Mouse (Mus musculus) heart, adult 11 months (tissue): ENCODE measurements around the gene Elmo1.

Experiments used
- DNase-seq: peaks from one replicate; pipeline ENCODE4 v3.0.0; 2022

The Elmo1 gene

DNA sequence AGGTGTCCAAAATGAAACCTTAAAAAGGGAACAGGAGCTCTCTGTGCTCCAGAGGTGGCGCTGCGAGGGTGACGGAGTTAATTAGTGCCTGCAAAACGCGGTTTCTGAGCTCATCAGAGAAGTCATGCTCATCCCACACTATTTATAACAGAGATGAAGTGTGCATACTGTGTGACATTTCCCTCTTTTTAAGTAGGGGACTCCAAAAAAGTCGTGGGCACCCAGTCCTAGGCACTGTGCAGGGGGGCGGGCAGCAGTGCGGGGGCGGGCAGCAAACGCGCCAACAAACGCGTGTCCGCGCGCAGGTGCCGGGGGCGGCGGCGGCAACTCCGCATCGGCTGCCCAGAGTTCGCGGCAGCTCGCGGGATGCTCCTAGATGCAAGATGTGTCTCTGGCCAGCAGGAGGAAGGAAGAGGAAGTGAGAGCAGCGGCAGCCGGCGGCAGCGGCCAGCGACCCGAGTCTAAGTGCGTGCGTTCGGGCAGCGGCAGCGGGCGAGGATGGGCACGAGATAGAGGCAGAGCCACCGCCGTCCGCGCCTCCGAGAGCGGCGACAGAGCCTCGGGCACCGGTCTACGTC, at the start of gene Elmo1:
Elmo1 (plus strand) TSS at position 464 of the 578 bp plus-strand sequence.
- peak; percentile 98 for DNase-seq

- DNase-seq = no peak
Measured at GRCm38 (mm10) chr13:20041169-20041830, 49.1 kb upstream of the Elmo1 start.

DNA sequence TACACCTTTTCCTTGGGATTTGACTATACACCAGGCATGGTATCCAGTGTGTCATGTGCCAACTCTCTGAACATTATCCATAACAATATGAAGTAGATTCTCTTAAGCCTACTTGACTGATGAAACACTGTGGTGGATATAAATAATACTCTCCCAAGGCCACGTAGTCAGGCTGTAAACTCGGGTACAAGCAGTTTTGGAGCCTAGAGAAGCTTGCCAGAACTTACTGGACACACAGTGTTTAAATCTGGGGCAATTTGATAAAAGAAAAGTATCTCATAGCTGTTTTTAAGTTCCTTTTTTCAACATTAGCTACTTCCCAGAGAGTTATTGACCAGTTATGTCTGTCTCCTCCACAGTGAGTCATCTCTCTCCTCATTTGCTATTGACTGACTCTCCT, 47.5 kb upstream of the Elmo1 start:
- DNase-seq = no peak

DNA sequence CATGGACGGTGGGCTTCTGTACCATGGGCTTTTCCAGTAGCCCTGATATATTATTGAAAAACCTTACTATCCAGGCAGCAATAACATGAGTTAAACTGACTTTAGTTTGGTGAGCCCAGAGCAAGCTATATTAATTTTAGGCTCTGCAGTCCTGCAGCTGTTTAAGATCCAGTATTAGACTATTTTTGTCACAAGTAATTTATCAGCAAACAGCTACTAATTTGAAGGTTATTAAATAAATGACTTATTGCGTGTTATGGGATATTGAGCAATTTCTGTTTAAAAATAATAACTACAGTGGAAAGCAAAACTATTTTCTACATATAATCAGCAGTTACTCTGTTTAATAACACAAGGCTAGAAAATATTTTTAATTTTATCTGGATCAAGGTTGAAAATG, 45.0 kb upstream of the Elmo1 start:
- no peak for DNase-seq

DNA sequence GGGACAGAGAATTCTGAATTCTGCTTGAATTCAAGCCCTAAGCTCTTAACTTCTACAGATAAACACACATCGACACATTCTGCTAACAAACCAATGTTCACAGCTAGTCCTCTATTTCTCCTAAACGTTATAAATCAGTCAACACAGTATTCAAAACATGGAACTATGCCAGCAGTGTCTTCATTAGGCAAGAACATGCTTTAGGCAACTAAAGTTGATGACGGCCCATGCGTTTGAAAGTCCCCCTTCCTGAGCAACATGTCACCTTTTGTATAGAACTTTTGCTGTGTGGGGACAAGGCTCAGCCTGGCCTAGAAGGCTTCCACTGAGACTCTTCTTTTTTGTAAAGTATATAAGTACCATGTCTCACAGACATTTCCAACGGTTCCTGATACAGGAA, 44.6 kb upstream of the Elmo1 start:
- no peak for DNase-seq

- DNase-seq = no peak
Measured at GRCm38 (mm10) chr13:20046406-20046805, 44.0 kb upstream of the Elmo1 start.

DNA sequence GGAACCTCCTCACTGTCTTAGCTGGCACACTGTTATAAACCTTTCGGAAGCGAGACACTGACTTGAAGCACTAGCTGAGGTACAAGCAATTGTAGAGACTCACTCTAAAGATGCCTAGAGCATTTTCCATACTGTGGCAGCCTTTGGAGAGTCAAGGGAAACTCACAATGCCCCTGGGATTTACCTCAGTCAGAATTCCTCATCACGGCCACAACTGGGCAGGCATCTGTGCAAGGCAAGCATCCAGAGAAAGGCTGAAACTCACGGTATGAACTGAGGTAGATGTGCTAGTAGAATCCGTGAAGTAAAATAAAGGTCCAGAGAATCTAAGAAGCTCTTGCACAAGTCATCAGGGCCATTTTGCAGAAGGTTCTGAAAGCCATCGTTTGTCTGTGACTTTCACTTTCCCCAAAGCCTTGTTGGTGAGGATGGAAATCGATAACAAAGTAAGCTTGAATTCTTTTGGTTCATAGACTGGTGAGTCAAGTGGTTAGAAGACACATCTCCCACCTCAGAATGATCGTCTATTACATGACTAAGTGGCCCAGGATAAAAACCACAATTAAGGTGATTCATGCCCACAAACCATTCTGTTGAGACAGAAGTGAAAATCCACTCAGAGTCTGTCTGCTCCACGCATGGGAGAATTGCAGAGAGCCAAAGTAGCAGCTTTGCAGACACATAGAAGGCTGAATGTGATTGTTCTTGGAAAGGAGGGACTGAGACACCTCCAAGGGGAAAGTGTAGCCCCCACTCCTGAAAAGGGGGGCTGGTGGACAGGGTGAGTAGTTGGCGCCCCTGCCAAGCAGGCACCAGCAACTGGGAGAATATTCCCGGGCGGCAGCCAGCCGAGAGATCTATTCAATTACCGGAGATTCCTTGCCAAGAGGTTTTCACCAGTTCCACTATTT, 42.2 kb upstream of the Elmo1 start:
- DNase-seq = no peak

DNA sequence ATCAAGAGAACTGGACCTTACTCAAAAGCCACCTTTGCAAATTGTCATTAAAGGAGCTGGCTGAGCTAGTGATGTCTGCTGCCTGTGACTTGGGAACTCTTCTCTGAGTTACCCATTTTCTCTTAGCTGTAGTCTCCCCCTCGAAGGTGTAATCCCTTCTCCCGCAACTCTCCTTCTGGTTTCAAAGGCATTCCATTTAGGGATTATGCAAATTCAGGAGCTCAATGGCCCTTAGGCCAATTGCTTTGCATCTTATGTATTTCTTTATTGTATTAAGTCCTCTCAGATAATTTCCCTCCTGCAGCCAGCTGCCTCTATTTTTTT, 41.6 kb upstream of the Elmo1 start:
- DNase-seq = no peak

DNA sequence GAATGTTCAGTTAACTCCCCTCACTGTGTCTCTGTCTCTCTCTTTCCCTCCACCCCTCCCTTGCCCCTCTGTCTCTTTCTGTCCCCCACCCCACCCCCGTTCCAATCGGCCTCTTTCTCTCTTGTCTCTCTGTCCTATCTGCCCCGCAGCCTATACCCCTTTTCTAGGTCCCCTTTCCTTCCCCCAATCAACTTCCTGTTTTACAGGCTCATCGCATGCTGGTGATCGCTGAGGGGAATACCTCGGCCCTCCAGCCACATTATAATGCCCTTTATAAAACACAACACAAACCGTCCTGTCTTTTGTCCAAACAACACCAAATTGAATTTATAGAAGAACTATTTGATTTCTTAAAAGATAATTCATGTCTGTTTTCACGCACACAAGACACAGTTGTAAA, 40.7 kb upstream of the Elmo1 start:
- no peak for DNase-seq

GRCm38 (mm10) chr13:20050149-20050548, 40.2 kb upstream of the Elmo1 start:
- DNase-seq = no peak

DNA sequence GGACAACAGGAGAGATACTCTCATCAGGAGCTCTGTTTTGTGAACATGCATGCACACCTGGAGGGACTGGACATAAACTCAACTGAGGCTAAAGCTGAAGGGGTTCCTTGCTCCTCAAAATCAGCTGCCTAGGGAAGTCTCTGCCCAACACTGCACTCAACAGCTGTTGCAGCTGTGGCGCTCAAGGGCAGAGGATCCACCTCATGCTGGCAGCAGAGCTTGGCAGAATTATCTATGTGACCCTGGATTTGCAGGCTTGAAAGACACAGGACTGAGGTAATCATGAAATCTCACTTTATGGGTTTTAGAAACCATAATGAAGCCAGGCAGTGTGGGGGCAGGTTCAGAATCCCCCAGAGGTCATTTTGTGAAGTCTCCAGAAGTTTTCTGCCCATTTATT, 32.5 kb upstream of the Elmo1 start:
- DNase-seq = no peak

DNA sequence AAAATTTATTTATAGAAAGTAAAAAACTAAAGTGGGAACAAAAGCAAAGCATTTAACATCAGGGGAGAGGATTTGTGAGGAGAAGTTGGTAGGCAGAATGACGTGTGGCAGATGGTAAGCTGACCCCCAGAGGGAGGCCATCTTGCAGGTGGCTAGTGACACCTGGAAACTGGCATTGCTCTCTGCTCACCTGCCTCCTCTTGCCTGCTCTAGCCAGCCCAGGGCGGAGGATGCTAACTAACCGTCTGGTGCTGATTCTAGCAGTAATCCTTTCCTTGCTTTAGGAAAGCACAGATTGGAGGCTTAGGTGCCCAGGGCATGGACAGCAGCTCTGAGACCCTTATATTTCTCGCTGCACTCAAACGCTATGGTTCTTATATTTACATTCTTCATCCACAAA, 29.4 kb upstream of the Elmo1 start:
- DNase-seq = no peak

DNA sequence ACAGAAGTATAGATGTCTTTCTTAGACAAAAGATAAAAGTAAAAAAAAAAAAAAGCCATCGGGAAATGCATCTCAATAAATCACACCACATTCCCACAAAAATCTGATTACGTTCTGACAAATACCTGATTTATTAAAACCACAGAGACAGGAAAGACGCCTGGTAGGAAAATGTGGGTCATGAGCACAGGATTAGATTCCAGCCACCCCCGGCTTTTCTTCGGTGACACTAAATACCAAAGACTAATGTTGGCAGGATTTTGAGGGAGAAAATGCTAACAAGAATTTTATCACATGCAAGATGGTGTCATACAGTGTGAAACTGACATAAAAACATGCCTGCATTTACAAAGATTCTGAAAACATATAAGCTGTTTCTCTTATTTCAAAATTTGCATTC, 27.1 kb upstream of the Elmo1 start:
- no peak for DNase-seq

GRCm38 (mm10) chr13:20072043-20072442, 18.4 kb upstream of the Elmo1 start:
- DNase-seq = no peak

- DNase-seq = no peak
Measured at GRCm38 (mm10) chr13:20072994-20073393, 17.4 kb upstream of the Elmo1 start.

GRCm38 (mm10) chr13:20076521-20076920, 13.9 kb upstream of the Elmo1 start:
- no peak for DNase-seq

DNA sequence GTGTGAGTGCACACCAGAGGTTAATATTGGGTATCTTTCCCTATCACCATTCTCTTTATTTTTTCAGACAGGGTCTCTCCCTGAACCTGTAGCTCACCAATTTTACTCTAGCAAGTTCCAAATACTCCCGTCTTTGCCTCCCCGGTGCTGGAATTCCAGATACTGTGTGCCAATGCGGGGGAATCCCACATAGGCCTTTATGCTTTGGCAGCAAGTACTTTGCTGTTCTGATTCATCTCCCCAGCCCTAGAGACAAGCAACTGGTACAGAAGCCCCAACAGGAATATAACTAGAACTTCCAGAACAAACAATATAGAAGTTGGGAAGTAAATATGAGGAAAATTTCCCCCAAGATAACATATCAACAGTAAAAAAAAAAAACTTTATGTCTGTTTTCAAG, 13.2 kb upstream of the Elmo1 start:
- no peak for DNase-seq

DNA sequence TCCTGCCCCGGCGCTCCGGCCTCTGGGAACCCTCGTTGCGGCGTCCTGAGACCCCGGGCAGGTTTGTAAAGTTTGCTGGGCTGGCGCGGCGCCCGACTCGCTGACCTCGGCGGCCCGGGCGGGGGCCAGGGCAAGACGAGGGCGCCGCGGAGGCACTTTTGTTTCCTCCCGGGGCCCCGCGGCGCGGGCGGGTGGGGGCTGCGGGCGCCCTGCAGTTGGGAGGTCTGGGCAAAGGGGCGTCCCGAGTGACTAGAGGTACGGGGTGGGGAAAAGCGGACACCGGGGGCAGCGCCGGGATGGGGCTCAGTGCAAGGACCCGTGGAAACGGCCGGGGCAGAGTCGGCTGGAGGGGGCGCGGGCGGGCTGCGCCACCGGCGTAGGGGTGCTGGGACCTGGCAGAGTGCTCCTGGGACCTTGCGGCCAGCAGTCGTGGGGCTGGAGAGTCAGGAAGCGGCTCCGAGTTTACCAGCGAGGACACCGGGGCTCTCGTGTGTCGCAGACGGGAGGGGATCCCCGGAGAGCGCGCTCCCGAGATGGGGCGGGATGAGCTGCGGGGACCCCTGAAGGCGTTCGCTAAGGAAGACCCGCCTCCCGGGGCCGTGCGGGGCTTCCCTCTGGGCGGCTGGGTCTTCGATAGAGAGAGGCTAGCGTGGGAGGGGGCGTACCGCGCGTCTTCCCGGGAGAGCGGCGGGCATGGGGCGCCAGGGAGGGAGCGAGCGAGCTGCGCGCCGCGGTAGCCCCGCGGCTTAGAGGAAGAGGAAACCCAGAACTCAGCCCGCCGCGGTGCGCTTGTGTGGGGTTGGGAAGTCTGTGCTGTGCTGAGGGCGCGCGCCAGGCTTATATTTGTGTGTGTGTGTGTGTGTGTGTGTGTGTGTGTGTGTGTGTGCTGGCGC, 561 bp downstream of the Elmo1 start:
- peak; percentile 98 for DNase-seq

DNA sequence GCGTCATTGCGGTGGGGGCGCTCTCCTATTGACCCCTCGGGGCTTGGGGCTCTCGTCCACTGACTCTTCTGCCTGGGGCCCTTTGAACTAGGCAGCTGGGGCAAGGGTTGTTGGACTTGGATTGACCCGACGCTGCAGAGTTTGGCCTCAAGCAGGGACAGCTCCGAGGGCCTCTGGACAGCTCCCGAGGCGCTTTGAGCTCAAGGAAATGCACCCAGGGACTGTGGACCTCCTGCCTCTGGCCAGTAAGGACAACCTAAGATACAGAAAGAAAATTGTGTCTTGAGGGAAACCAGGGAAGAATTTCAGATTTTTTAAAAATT, 1.2 kb downstream of the Elmo1 start:
- DNase-seq = no peak

DNA sequence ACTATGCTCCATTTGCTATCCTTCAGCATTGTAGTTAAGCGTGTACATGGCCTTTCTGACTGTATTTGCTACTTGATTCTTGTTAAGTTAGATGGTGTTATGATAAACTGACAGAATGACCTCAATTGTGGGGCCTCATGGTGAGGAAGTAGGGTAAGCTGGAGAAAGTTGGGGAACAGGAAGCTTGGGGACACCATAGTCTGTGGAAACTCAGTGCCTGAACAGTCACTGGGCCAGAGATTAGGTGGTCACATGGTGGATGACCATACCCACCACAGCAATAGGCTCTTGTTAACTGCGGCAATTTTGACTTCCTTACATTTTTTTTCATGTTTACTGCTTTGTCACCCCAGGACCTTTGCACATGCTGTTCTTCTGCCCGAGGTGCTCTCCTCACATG, 1.9 kb downstream of the Elmo1 start:
- peak; percentile 92 for DNase-seq

DNA sequence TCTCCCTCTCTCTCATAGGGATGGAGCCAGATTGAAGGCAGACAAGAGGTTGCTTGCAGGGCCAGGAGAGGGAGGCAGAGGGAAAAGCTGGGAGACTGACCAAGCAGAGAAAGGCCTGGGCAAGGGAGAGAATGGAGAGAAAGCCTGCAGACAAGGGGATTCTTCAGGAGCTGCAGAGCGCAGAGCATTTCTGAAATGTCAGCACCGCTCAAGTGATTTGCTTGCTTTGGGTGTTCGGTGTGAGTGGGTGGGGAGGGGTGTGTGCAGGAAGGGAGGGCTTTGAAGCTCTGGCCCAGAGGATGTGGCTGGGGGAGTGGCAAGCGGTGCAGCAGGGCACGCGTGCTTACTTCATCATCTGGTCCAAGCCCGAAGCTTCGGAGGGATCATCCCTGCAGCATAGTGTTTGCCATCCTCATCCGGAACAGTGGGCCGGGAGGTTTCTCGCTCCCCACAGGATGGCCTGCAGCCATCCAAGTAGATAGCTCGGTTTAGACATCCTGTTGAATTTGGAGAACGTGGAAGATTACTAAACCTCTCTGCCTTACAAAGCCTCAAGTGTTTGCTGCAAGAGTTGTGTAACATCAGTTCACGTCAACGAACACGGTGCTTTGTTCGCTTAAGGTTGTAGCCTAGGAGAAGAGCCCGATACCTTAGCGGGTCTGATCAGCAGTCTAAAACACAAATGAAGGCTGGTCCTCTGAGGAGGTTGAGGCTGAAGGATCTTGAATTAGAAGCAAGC, 3.1 kb downstream of the Elmo1 start:
- peak; percentile 98 for DNase-seq

DNA sequence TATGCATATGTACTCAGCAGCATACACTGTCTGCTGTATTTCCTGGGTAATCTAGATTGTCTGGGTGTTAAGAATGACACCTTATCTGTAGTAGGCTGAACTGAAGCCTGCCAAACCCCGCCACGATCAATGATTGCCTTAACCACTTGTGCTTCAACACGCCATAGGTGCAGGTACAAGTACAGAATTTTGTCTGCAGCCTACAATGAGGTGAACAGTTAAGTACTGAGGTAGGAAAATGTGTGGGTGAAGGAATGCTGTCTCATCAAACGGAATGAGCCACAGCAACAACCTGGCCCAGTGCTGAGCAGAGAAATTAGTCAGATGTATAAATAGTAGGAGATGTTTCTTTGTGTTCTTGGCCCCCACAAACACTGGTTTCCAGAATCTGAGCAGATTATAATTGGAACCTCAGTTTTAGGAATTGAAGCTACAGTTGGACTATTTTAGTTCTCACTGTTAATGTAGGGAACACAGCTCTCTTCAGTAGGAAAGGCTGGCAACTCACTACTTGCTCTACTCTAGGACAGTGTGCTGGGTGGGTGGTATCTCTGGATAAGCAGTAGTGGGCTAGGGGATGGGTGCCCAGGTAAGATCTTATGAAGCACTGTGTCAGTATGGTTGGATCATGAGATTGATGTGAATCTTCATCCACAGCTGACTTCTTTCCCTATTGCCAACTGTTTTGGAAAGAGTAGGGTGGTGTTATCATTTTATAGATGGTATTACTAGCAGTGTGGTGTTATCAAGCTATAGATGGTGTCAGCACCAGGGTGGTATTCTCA, 4.7 kb downstream of the Elmo1 start:
- peak; percentile 89 for DNase-seq
